ENCODE assay signal across 9 mouse cellular contexts in the genomic region with DNA sequence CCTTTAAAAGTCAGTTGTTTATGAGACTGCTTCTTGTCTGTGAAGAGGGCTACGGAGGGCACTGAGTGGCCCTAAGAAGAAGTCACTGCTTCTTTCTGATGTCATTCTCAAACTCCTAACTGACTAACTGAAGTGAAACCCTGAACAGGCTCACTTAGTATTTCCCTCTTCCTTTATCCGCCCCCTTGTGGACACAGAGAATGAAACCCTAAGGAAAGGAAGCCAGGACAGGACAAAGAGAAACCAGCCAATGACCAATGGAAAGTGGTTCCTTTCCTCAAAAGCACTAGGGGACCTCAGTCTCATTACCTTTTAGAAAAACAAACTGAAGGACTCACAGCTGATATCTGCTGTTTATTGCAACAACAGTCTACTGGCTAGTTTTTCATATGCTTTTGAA. TPM values are rescaled to one million over a fixed set of nuclear protein-coding genes. Genes with fewer than 3 reads are reported as not detected.
DNase-seq lines count a peak whose midpoint lies in the region; ATAC-seq and TF ChIP-seq lines count a peak whose summit lies in the region.
"Had no signal": no experiment of that assay in that cellular context is flagged by ENCODE, and none has a peak within 500 bp of the region (broad histone marks: within the 10 kb centered on the region; RNA-seq: fewer than 3 reads in every experiment).

No protein-coding gene starts in this region.

- TF ChIP-seq CTCF in forebrain, postnatal 0 days (IDR thresholded peaks at IDR 0.05; ENCODE audit: low read depth): peak; percentile 69
- TF ChIP-seq CTCF in hindbrain, postnatal 0 days (IDR thresholded peaks at IDR 0.05; ENCODE audit: low read depth): peak; percentile 71

- H3K36me3 ChIP-seq in forebrain, postnatal 0 days (ENCODE audit: insufficient read depth): no peaks in the 10 kb centered on the region
- peaks cover 47% of the 10 kb centered on the region for H3K36me3 ChIP-seq in forebrain, embryonic 10.5 days (replicated peaks)
- peaks cover 17% of the 10 kb centered on the region for H3K36me3 ChIP-seq in neural tube, embryonic 13.5 days
- 0 out of 2 replicates have a peak, but pooled peaks cover 9% of the 10 kb centered on the region for H3K36me3 ChIP-seq in neural tube, embryonic 15.5 days
- no peaks in the 10 kb centered on the region; the same call in 1 of the 2 replicates for H3K36me3 ChIP-seq in hindbrain, postnatal 0 days (ENCODE audit: insufficient read depth, low read length)
- H3K36me3 ChIP-seq in lung, embryonic 15.5 days: peaks cover 4% of the 10 kb centered on the region
- H3K36me3 ChIP-seq: stomach, embryonic 15.5 days had no signal

- no peak overlapping the region for H3K4me3 ChIP-seq in forebrain, postnatal 0 days (ENCODE audit: low read depth, low read length)
- H3K4me3 ChIP-seq in forebrain, embryonic 10.5 days: no peak overlapping the region
- no peak overlapping the region for H3K4me3 ChIP-seq in neural tube, embryonic 13.5 days
- no peak overlapping the region for H3K4me3 ChIP-seq in neural tube, embryonic 15.5 days (replicated peaks)
- H3K4me3 ChIP-seq in hindbrain, postnatal 0 days (ENCODE audit: low read length): no peak overlapping the region
- H3K4me3 ChIP-seq in lung, embryonic 15.5 days: no peak overlapping the region
- H3K4me3 ChIP-seq: stomach, embryonic 15.5 days had no signal

- peak; percentile 56 for ATAC-seq in forebrain, postnatal 0 days
- ATAC-seq in neural tube, embryonic 13.5 days (ENCODE audit: low read depth): peak; percentile 43; the same call in 1 of the 2 replicates
- ATAC-seq in neural tube, embryonic 15.5 days (ENCODE audit: low FRiP score): no peak
- no peak for ATAC-seq in hindbrain, postnatal 0 days
- 0 out of 2 replicates have a peak, but pooled peaks have one; percentile 35 for ATAC-seq in lung, embryonic 15.5 days (ENCODE audit: borderline replicate concordance, extremely low read depth, low FRiP score, low TSS enrichment)

- no peaks in the 10 kb centered on the region for H3K4me1 ChIP-seq in forebrain, postnatal 0 days (ENCODE audit: insufficient read depth)
- peaks cover 30% of the 10 kb centered on the region for H3K4me1 ChIP-seq in forebrain, embryonic 10.5 days
- H3K4me1 ChIP-seq in neural tube, embryonic 13.5 days (replicated peaks): peaks cover 4% of the 10 kb centered on the region
- no peaks in the 10 kb centered on the region; the same call in 1 of the 2 replicates for H3K4me1 ChIP-seq in neural tube, embryonic 15.5 days
- 0 out of 2 replicates have a peak, but pooled peaks cover 3% of the 10 kb centered on the region for H3K4me1 ChIP-seq in hindbrain, postnatal 0 days (ENCODE audit: insufficient read depth, low read length)
- peaks cover 14% of the 10 kb centered on the region for H3K4me1 ChIP-seq in lung, embryonic 15.5 days

- no peaks in the 10 kb centered on the region for H3K27me3 ChIP-seq in forebrain, postnatal 0 days (ENCODE audit: insufficient read depth, low read length)
- no peaks in the 10 kb centered on the region for H3K27me3 ChIP-seq in forebrain, embryonic 10.5 days (ENCODE audit: poor library complexity, severe bottlenecking)
- no peaks in the 10 kb centered on the region for H3K27me3 ChIP-seq in neural tube, embryonic 13.5 days
- H3K27me3 ChIP-seq in neural tube, embryonic 15.5 days (replicated peaks): no peaks in the 10 kb centered on the region
- H3K27me3 ChIP-seq in hindbrain, postnatal 0 days (ENCODE audit: insufficient read depth, low read length): no peaks in the 10 kb centered on the region
- no peaks in the 10 kb centered on the region for H3K27me3 ChIP-seq in lung, embryonic 15.5 days
- H3K27me3 ChIP-seq: stomach, embryonic 15.5 days had no signal

- H3K9me3 ChIP-seq in forebrain, postnatal 0 days (ENCODE audit: low read length): no peaks in the 10 kb centered on the region
- H3K9me3 ChIP-seq in forebrain, embryonic 10.5 days: no peaks in the 10 kb centered on the region
- H3K9me3 ChIP-seq in neural tube, embryonic 13.5 days: no peaks in the 10 kb centered on the region
- no peaks in the 10 kb centered on the region for H3K9me3 ChIP-seq in neural tube, embryonic 15.5 days (replicated peaks)
- no peaks in the 10 kb centered on the region for H3K9me3 ChIP-seq in hindbrain, postnatal 0 days (ENCODE audit: low read length)
- H3K9me3 ChIP-seq in lung, embryonic 15.5 days: no peaks in the 10 kb centered on the region
- H3K9me3 ChIP-seq: stomach, embryonic 15.5 days had no signal

- no peak overlapping the region for H3K27ac ChIP-seq in forebrain, postnatal 0 days (ENCODE audit: low read depth, low read length)
- no peak overlapping the region for H3K27ac ChIP-seq in forebrain, embryonic 10.5 days
- no peak overlapping the region for H3K27ac ChIP-seq in neural tube, embryonic 13.5 days (replicated peaks)
- H3K27ac ChIP-seq in neural tube, embryonic 15.5 days (replicated peaks): no peak overlapping the region
- H3K27ac ChIP-seq in hindbrain, postnatal 0 days: no peak overlapping the region
- no peak overlapping the region for H3K27ac ChIP-seq in lung, embryonic 15.5 days
- H3K27ac ChIP-seq: stomach, embryonic 15.5 days had no signal

- 46% methylated on average over 2 of the region's 2 CpGs for WGBS in forebrain, postnatal 0 days
- WGBS in forebrain, embryonic 10.5 days: 55% methylated on average over 2 of the region's 2 CpGs
- 52% methylated on average over 2 of the region's 2 CpGs for WGBS in neural tube, embryonic 13.5 days
- WGBS in neural tube, embryonic 15.5 days: 55% methylated on average over 2 of the region's 2 CpGs
- WGBS in hindbrain, postnatal 0 days: 49% methylated on average over 2 of the region's 2 CpGs
- 41% methylated on average over 2 of the region's 2 CpGs for WGBS in lung, embryonic 15.5 days

- DNase-seq in forebrain, postnatal 0 days: peak; percentile 55
- DNase-seq in forebrain, embryonic 10.5 days (ENCODE audit: extremely low spot score, low spot score): no peak
- DNase-seq in adrenal gland, postnatal 14 days: peak; percentile 65
- DNase-seq in hindbrain, postnatal 0 days (ENCODE audit: low spot score): peak; percentile 65
- DNase-seq in thymus, postnatal 36 days: no peak

- no peak overlapping the region for H3K9ac ChIP-seq in forebrain, postnatal 0 days
- no peak overlapping the region for H3K9ac ChIP-seq in neural tube, embryonic 13.5 days
- H3K9ac ChIP-seq in neural tube, embryonic 15.5 days (replicated peaks): no peak overlapping the region
- no peak overlapping the region for H3K9ac ChIP-seq in hindbrain, postnatal 0 days (replicated peaks; ENCODE audit: low read length)
- H3K9ac ChIP-seq in lung, embryonic 15.5 days: no peak overlapping the region
- H3K9ac ChIP-seq: stomach, embryonic 15.5 days had no signal

- no peak overlapping the region for H3K4me2 ChIP-seq in forebrain, postnatal 0 days (ENCODE audit: low read depth)
- H3K4me2 ChIP-seq in neural tube, embryonic 13.5 days: no peak overlapping the region
- no peak overlapping the region for H3K4me2 ChIP-seq in neural tube, embryonic 15.5 days
- H3K4me2 ChIP-seq in hindbrain, postnatal 0 days (ENCODE audit: low read depth, low read length): no peak overlapping the region
- H3K4me2 ChIP-seq in lung, embryonic 15.5 days: no peak overlapping the region
- H3K4me2 ChIP-seq: stomach, embryonic 15.5 days had no signal

RNA-seq across cellular contexts. Expression of a gene that starts 45.7 kb away (rescaled TPM):
- 18.9 and 21.2 TPM in 2 replicates for total RNA-seq in forebrain, postnatal 0 days (2014; rRNA removed)
- 6.0 and 8.5 TPM in 2 replicates for polyA plus RNA-seq in forebrain, postnatal 0 days (2015; fragmentation: Nextera tagmentation; extraction: Ambion mirVana)
- 29.3 and 30.4 TPM in 2 replicates for polyA plus RNA-seq in forebrain, embryonic 10.5 days (2016; fragmentation: Nextera tagmentation; extraction: Ambion mirVana)
- polyA plus RNA-seq in neural tube, embryonic 13.5 days (2015; fragmentation: Nextera tagmentation; extraction: Ambion mirVana): 12.0 and 14.3 TPM in 2 replicates
- polyA plus RNA-seq in neural tube, embryonic 15.5 days (2015; fragmentation: Nextera tagmentation; extraction: Ambion mirVana): 11.0 and 13.3 TPM in 2 replicates
- 28.2 and 30.0 TPM in 2 replicates for total RNA-seq in adrenal gland, postnatal 14 days (2021)
- 10.1 and 13.3 TPM in 2 replicates for total RNA-seq in hindbrain, postnatal 0 days (2014; rRNA removed)
- 11.9 and 12.4 TPM in 2 replicates for polyA plus RNA-seq in hindbrain, postnatal 0 days (2015; fragmentation: Nextera tagmentation; extraction: Ambion mirVana)
- polyA plus RNA-seq in lung, embryonic 15.5 days (2015; fragmentation: Nextera tagmentation; extraction: Ambion mirVana): 21.4 and 23.4 TPM in 2 replicates

RNA-seq across cellular contexts. Expression of a gene that starts 48.1 kb away (rescaled TPM):
- total RNA-seq in forebrain, postnatal 0 days (2014; rRNA removed): 45.7 and 58.4 TPM in 2 replicates
- 82.9 and 84.9 TPM in 2 replicates for polyA plus RNA-seq in forebrain, postnatal 0 days (2015; fragmentation: Nextera tagmentation; extraction: Ambion mirVana)
- 95.9 and 99.0 TPM in 2 replicates for polyA plus RNA-seq in forebrain, embryonic 10.5 days (2016; fragmentation: Nextera tagmentation; extraction: Ambion mirVana)
- polyA plus RNA-seq in neural tube, embryonic 13.5 days (2015; fragmentation: Nextera tagmentation; extraction: Ambion mirVana): 92.3 and 108 TPM in 2 replicates
- polyA plus RNA-seq in neural tube, embryonic 15.5 days (2015; fragmentation: Nextera tagmentation; extraction: Ambion mirVana): 99.3 and 104 TPM in 2 replicates
- total RNA-seq in adrenal gland, postnatal 14 days (2021): 26.2 and 34.2 TPM in 2 replicates
- 21.6 and 32.9 TPM in 2 replicates for total RNA-seq in hindbrain, postnatal 0 days (2014; rRNA removed)
- 69.9 and 71.2 TPM in 2 replicates for polyA plus RNA-seq in hindbrain, postnatal 0 days (2015; fragmentation: Nextera tagmentation; extraction: Ambion mirVana)
- polyA plus RNA-seq in lung, embryonic 15.5 days (2015; fragmentation: Nextera tagmentation; extraction: Ambion mirVana): 106 and 108 TPM in 2 replicates

Comparison
In these comparisons a context has a peak if more than half of its experiments do, and no peak if none do; other contexts are left out.
1. ATAC-seq: peak in forebrain, postnatal 0 days (single experiment), neural tube, embryonic 13.5 days (single experiment) and lung, embryonic 15.5 days (single experiment); none in neural tube, embryonic 15.5 days (single experiment) and hindbrain, postnatal 0 days (single experiment).
2. DNase-seq: peak in forebrain, postnatal 0 days (single experiment), adrenal gland, postnatal 14 days (single experiment) and hindbrain, postnatal 0 days (single experiment); none in forebrain, embryonic 10.5 days (single experiment) and thymus, postnatal 36 days (0 of 2).